Mouse (Mus musculus): ENCODE measurements at regions not wholly inside any gene's neighbourhood (a gene's known extent, or its start where the extent isn't known, plus 50 kb on each side); places are given as distances from the start of the nearest gene placed in this dataset.
A peak's percentile ranks its signal among the peaks of the same experiment; 100 is the strongest.

DNA sequence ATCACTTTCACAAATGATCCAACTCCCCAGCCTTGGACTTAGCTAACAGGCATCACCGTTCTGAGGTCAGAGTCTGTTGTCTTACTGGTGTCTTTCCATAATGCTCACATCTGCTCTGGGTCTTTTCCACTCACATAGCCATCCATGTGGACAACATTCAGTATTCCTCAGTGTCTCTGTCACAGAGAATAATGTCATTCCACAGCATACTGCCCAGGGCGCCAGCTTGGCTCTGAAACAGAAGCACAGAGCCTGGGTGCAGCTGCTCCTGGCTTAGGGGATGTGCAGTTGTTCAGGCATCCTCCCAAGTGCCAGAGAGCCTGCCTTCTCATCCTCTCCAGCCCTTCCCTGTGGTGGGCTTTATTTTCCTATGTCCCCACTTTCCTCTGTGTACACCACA, 226.7 kb upstream of the Mki67 start:
- Histone ChIP-seq H3K27ac (no peak overlapping the region), H3K27me3 (no peaks in the 10 kb centered on the region), H3K4me1 (no peaks in the 10 kb centered on the region), H3K4me2 (no peak overlapping the region), H3K36me3 (no peaks in the 10 kb centered on the region), H3K9me3 (replicated peaks) (no peaks in the 10 kb centered on the region), H3K9ac (no peak overlapping the region), H3K4me3 (replicated peaks) (no peak overlapping the region)
- 94% methylated on average over 2 of the region's 2 CpGs for WGBS
- ATAC-seq (replicated peaks; ENCODE audit: low FRiP score) = no peak

DNA sequence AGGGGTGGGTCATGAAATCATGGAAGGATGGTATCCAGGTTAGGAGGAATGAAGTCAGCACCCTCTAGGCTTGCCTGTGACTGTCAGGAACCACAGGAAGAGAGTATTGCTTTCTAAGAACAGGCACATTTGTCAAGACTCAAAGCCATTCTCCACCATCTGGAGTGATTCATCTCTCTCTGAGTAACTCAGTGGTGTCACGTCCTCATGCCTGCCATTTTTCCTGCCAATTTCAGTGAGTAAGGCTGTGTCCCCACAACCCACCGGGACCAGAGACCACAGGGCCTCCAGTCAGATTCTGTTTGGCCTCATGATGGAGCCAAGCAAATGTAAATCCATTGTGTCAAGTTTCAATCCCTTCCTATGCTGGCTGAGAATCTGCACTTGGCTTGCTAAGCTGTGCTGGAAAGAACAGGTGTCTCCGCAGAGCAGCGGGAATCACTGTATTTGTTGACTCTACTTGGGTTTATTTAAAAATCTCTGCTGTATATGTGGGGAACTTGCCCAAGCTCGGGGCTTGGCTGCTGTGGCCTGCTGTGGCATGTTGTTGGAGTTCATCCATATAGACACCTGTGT, 230.0 kb upstream of the Mki67 start:
- Histone ChIP-seq H3K4me2 (no peak overlapping the region), H3K9me3 (replicated peaks) (no peaks in the 10 kb centered on the region), H3K36me3 (no peaks in the 10 kb centered on the region), H3K4me1 (no peaks in the 10 kb centered on the region), H3K9ac (no peak overlapping the region), H3K27ac (no peak overlapping the region), H3K4me3 (replicated peaks) (no peak overlapping the region), H3K27me3 (no peaks in the 10 kb centered on the region)
- 81% methylated on average over 5 of the region's 5 CpGs for WGBS
- no peak for ATAC-seq (replicated peaks; ENCODE audit: low FRiP score)

GRCm38 (mm10) chr7:135961026-135961425, 244.9 kb upstream of the Mki67 start:
- Histone ChIP-seq H3K4me1 (peaks cover 7% of the 10 kb centered on the region), H3K27me3 (no peaks in the 10 kb centered on the region), H3K36me3 (no peaks in the 10 kb centered on the region), H3K4me2 (no peak overlapping the region), H3K9me3 (replicated peaks) (no peaks in the 10 kb centered on the region), H3K4me3 (replicated peaks) (no peak overlapping the region), H3K9ac (no peak overlapping the region), H3K27ac (no peak overlapping the region)
- ATAC-seq (replicated peaks; ENCODE audit: low FRiP score) = no peak
- WGBS = 85% methylated on average over 8 of the region's 8 CpGs

GRCm38 (mm10) chr7:135965528-135965927, 249.4 kb upstream of the Mki67 start:
- H3K9ac ChIP-seq = no peak overlapping the region
- WGBS = 89% methylated on average over 6 of the region's 6 CpGs
- ATAC-seq (replicated peaks; ENCODE audit: low FRiP score) = no peak
- H3K36me3 ChIP-seq = no peaks in the 10 kb centered on the region
- H3K9me3 ChIP-seq (replicated peaks) = no peaks in the 10 kb centered on the region
- H3K27ac ChIP-seq = no peak overlapping the region
- peaks cover 14% of the 10 kb centered on the region for H3K4me1 ChIP-seq
- H3K4me3 ChIP-seq (replicated peaks) = no peak overlapping the region
- H3K27me3 ChIP-seq = no peaks in the 10 kb centered on the region
- no peak overlapping the region for H3K4me2 ChIP-seq

DNA sequence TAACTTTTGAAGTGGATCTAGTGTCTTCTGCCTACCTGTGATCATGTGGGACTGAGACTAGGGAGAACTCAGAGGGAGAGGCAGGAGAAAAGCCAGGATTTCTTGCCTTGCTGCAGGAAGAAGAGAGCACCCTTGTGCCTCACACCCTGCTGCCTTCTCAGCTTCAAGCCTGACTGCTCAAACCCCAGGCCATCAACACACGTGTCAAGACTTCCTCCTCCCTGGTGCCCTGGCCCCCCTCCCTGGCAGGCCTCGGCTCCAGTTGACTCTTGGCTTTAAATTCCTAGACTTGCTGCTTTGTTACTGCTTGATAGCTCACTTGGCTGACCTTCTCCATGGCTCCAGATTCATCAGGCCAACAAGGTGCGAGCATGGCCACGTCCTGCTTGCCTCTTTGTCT, 250.1 kb upstream of the Mki67 start:
- Histone ChIP-seq H3K9me3 (replicated peaks) (no peaks in the 10 kb centered on the region), H3K4me1 (peaks cover 14% of the 10 kb centered on the region), H3K27me3 (no peaks in the 10 kb centered on the region), H3K4me2 (no peak overlapping the region), H3K27ac (no peak overlapping the region), H3K36me3 (no peaks in the 10 kb centered on the region), H3K9ac (no peak overlapping the region), H3K4me3 (replicated peaks) (no peak overlapping the region)
- ATAC-seq (replicated peaks; ENCODE audit: low FRiP score) = peak; percentile 70
- WGBS = 29% methylated on average over 4 of the region's 4 CpGs

DNA sequence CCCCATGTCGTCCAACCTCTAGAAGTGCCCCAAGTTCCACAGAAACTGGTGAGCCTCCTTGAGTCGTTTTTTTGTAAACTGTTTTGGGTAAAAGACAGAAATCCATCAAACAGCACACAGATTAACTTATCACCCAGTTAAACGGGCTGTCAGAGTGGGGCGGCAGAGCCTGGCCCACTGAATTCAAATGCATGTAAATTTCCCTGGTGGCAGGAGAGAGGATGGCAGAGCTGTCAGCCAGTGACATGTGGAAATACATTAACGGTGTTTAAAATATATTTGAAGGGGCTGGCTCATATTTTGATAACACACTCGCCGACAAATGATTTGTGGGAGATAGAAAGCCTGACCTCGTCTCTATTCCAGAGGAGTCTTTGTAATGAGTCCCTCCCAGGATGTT, 252.5 kb upstream of the Mki67 start:
- WGBS = 45% methylated on average over 8 of the region's 8 CpGs
- no peak overlapping the region for H3K4me3 ChIP-seq (replicated peaks)
- no peaks in the 10 kb centered on the region for H3K36me3 ChIP-seq
- H3K9me3 ChIP-seq (replicated peaks) = no peaks in the 10 kb centered on the region
- no peaks in the 10 kb centered on the region for H3K27me3 ChIP-seq
- H3K4me1 ChIP-seq = peaks cover 14% of the 10 kb centered on the region
- H3K9ac ChIP-seq = no peak overlapping the region
- ATAC-seq (replicated peaks; ENCODE audit: low FRiP score) = no peak
- H3K27ac ChIP-seq = no peak overlapping the region
- no peak overlapping the region for H3K4me2 ChIP-seq

- no peak overlapping the region for H3K4me3 ChIP-seq (replicated peaks)
- H3K36me3 ChIP-seq = no peaks in the 10 kb centered on the region
- H3K27ac ChIP-seq = no peak overlapping the region
- peaks cover 6% of the 10 kb centered on the region; the same call in 1 of the 2 replicates for H3K4me1 ChIP-seq
- H3K9me3 ChIP-seq (replicated peaks) = no peaks in the 10 kb centered on the region
- H3K27me3 ChIP-seq = peaks cover 8% of the 10 kb centered on the region; the same call in 1 of the 2 replicates
- 78% methylated on average over 6 of the region's 6 CpGs for WGBS
- H3K9ac ChIP-seq = no peak overlapping the region
- no peak for ATAC-seq (replicated peaks; ENCODE audit: low FRiP score)
- no peak overlapping the region for H3K4me2 ChIP-seq
Measured at GRCm38 (mm10) chr7:135986021-135986420, 269.9 kb upstream of the Mki67 start.

- Histone ChIP-seq H3K4me1 (no peaks in the 10 kb centered on the region), H3K9ac (no peak overlapping the region), H3K4me3 (replicated peaks) (no peak overlapping the region), H3K27ac (no peak overlapping the region), H3K36me3 (no peaks in the 10 kb centered on the region), H3K27me3 (peaks cover 15% of the 10 kb centered on the region; the same call in 1 of the 2 replicates), H3K9me3 (replicated peaks) (no peaks in the 10 kb centered on the region), H3K4me2 (no peak overlapping the region)
- 66% methylated on average over 6 of the region's 6 CpGs for WGBS
- ATAC-seq (replicated peaks; ENCODE audit: low FRiP score) = no peak
Measured at GRCm38 (mm10) chr7:135990321-135990720, 274.2 kb upstream of the Mki67 start.

DNA sequence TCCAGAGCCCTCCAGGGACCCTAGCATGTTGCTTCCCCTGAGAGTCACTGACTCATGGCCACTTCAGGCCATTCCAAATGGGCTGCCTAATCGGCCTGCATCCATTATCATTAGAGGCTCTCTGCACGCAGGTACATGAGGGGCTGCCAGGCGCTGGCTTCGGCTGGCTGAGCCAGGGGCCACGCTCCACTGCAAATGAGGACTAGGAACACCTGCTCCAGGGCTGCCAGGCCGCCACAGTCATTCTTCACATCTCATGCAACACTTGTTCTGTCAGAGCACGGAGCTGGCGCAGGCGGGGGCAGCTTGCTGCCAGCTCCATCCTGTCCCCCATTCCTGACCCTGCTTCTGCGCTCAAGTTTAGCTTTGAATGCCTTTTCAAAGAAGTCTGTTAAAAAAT, 280.7 kb upstream of the Mki67 start:
- ATAC-seq (replicated peaks; ENCODE audit: low FRiP score) = peak; percentile 92
- no peak overlapping the region for H3K9ac ChIP-seq
- no peak overlapping the region for H3K4me3 ChIP-seq (replicated peaks)
- 0 out of 2 replicates have a peak overlapping the region, but pooled peaks have one; percentile 4 for H3K27ac ChIP-seq
- H3K4me1 ChIP-seq = peaks cover 22% of the 10 kb centered on the region
- 49% methylated on average over 10 of the region's 10 CpGs for WGBS
- no peaks in the 10 kb centered on the region for H3K9me3 ChIP-seq (replicated peaks)
- H3K36me3 ChIP-seq = no peaks in the 10 kb centered on the region
- H3K27me3 ChIP-seq = peaks cover 14% of the 10 kb centered on the region; the same call in 1 of the 2 replicates
- H3K4me2 ChIP-seq = no peak overlapping the region

- peaks cover 25% of the 10 kb centered on the region for H3K4me1 ChIP-seq
- ATAC-seq (replicated peaks; ENCODE audit: low FRiP score) = no peak
- WGBS = 70% methylated on average over 3 of the region's 3 CpGs
- no peak overlapping the region for H3K9ac ChIP-seq
- H3K9me3 ChIP-seq (replicated peaks) = no peaks in the 10 kb centered on the region
- no peak overlapping the region for H3K27ac ChIP-seq
- no peaks in the 10 kb centered on the region for H3K36me3 ChIP-seq
- no peak overlapping the region for H3K4me3 ChIP-seq (replicated peaks)
- no peak overlapping the region for H3K4me2 ChIP-seq
- H3K27me3 ChIP-seq = peaks cover 10% of the 10 kb centered on the region; the same call in 1 of the 2 replicates
Measured at GRCm38 (mm10) chr7:135997640-135998039, 281.5 kb upstream of the Mki67 start.

GRCm38 (mm10) chr7:136002382-136002781, 286.2 kb upstream of the Mki67 start:
- no peak overlapping the region for H3K9ac ChIP-seq
- peaks cover 21% of the 10 kb centered on the region for H3K4me1 ChIP-seq
- WGBS = 52% methylated on average over 8 of the region's 8 CpGs
- no peaks in the 10 kb centered on the region for H3K9me3 ChIP-seq (replicated peaks)
- no peak overlapping the region for H3K27ac ChIP-seq
- H3K4me3 ChIP-seq (replicated peaks) = no peak overlapping the region
- no peaks in the 10 kb centered on the region for H3K36me3 ChIP-seq
- H3K27me3 ChIP-seq = peaks cover 14% of the 10 kb centered on the region
- H3K4me2 ChIP-seq = no peak overlapping the region
- ATAC-seq (replicated peaks; ENCODE audit: low FRiP score) = no peak

GRCm38 (mm10) chr7:136003291-136003690, 287.1 kb upstream of the Mki67 start:
- WGBS = 95% methylated on average over 2 of the region's 2 CpGs
- Histone ChIP-seq H3K4me1 (peaks cover 22% of the 10 kb centered on the region), H3K4me3 (replicated peaks) (no peak overlapping the region), H3K36me3 (no peaks in the 10 kb centered on the region), H3K27me3 (peaks cover 18% of the 10 kb centered on the region), H3K4me2 (no peak overlapping the region), H3K27ac (no peak overlapping the region), H3K9me3 (replicated peaks) (no peaks in the 10 kb centered on the region), H3K9ac (no peak overlapping the region)
- ATAC-seq (replicated peaks; ENCODE audit: low FRiP score) = no peak
